Mouse (Mus musculus) stomach, embryonic 16.5 days (tissue): ENCODE data around the gene Fam213b. TPM values are rescaled to one million over a fixed set of nuclear protein-coding genes. Genes with fewer than 3 reads are reported as not detected.

Experiments used
- ATAC-seq: fragments of 200-750 bp; cut with Nextera tagmentation; 2 replicates; pipeline ENCODE4 v1.8.0; 2017; ENCODE audit warnings: moderate number of reproducible peaks, moderate TSS enrichment; ENCODE audit not compliant: insufficient read depth, low FRiP score
- H3K27ac ChIP-seq: fragments of 300-500 bp; sonication (generic); 2 replicates; pipeline ENCODE4 v1.5.1; 2014; ENCODE audit warnings: low read length
- H3K27me3 ChIP-seq: fragments of 300-500 bp; sonication (generic); 2 replicates; pipeline ENCODE4 v1.6.1; 2014; ENCODE audit warnings: low read length, control low read depth, mixed read lengths; ENCODE audit not compliant: control insufficient read depth, insufficient read depth
- H3K36me3 ChIP-seq: fragments of 300-500 bp; sonication (generic); 2 replicates; pipeline ENCODE4 v1.6.1; 2014; ENCODE audit warnings: low read length; ENCODE audit not compliant: control insufficient read depth, insufficient read depth
- H3K4me1 ChIP-seq: fragments of 300-500 bp; sonication (generic); 2 replicates; pipeline ENCODE4 v1.6.1; 2014; ENCODE audit warnings: low read length, control low read depth, mixed read lengths; ENCODE audit not compliant: control insufficient read depth, insufficient read depth
- H3K4me2 ChIP-seq: fragments of 300-500 bp; sonication (generic); 2 replicates; pipeline ENCODE4 v1.6.1; 2014; ENCODE audit warnings: low read depth, low read length, mixed read lengths
- H3K4me3 ChIP-seq: fragments of 300-500 bp; sonication (generic); replicated peaks from 2 replicates; pipeline ENCODE4 v1.5.1; 2014; ENCODE audit warnings: mild to moderate bottlenecking, low read length
- H3K9ac ChIP-seq: fragments of 300-500 bp; sonication (generic); 2 replicates; pipeline ENCODE4 v1.6.1; 2014; ENCODE audit warnings: low read length
- H3K9me3 ChIP-seq: fragments of 300-500 bp; sonication (generic); replicated peaks from 2 replicates; pipeline ENCODE4 v1.6.1; 2016; ENCODE audit warnings: low read length, control low read depth; ENCODE audit not compliant: control insufficient read depth
- WGBS: fragments of 180-500 bp; shearing (Covaris S2); extraction: QIAGEN DNeasy Blood & Tissue Kit; methylation state at CpG from one replicate; pipeline ENCODE4 v1.1.7; 2014; 5-methylcytosine and 5-hydroxymethylcytosine counted together
- polyA plus RNA-seq: library from polyadenylated mRNA; unstranded; fragments of >200 nt; fragmentation: Nextera tagmentation; extraction: Ambion mirVana; gene quantifications from 2 replicates; pipeline ENCODE4 v1.2.1, GENCODE M21; 2015

The Fam213b gene
- polyA plus RNA-seq, 1 experiment from 2014 or later = 34.1 TPM

GRCm38 (mm10) chr4:154858601-154859000 is 40.3 kb downstream of the Fam213b start:
- WGBS = 73% methylated on average over 3 of the region's 3 CpGs

GRCm38 (mm10) chr4:154857366-154858240 is 41.3 kb downstream of the Fam213b start:
- no peaks in the 10 kb centered on the region for H3K36me3 ChIP-seq
- no peak overlapping the region for H3K9ac ChIP-seq
- 0 out of 2 replicates have a peak, but pooled peaks cover 5% of the 10 kb centered on the region for H3K9me3 ChIP-seq
- no peak for ATAC-seq
- H3K4me2 ChIP-seq = no peak overlapping the region
- H3K4me3 ChIP-seq = no peak overlapping the region
- WGBS = 67% methylated on average over 10 of the region's 10 CpGs
- no peaks in the 10 kb centered on the region for H3K4me1 ChIP-seq
- no peak overlapping the region for H3K27ac ChIP-seq
- H3K27me3 ChIP-seq = peaks cover 30% of the 10 kb centered on the region

More at GRCm38 (mm10) chr4:154858601-154859000, 40.3 kb downstream of the Fam213b start:
- Histone ChIP-seq H3K36me3 (no peaks in the 10 kb centered on the region), H3K4me1 (no peaks in the 10 kb centered on the region), H3K4me2 (no peak overlapping the region), H3K9ac (no peak overlapping the region), H3K4me3 (no peak overlapping the region), H3K27ac (no peak overlapping the region), H3K9me3 (0 out of 2 replicates have a peak, but pooled peaks cover 5% of the 10 kb centered on the region), H3K27me3 (peaks cover 30% of the 10 kb centered on the region)
- ATAC-seq = no peak

- Histone ChIP-seq H3K4me2 (peak overlapping the region; percentile 90), H3K9me3 (0 out of 2 replicates have a peak, but pooled peaks cover 5% of the 10 kb centered on the region), H3K27me3 (peaks cover 30% of the 10 kb centered on the region), H3K4me3 (peak overlapping the region; percentile 51; the same call in 1 of the 2 replicates), H3K9ac (no peak overlapping the region), H3K36me3 (no peaks in the 10 kb centered on the region), H3K4me1 (no peaks in the 10 kb centered on the region), H3K27ac (no peak overlapping the region)
- 86% methylated on average over 7 of the region's 7 CpGs for WGBS
- no peak for ATAC-seq
Measured at GRCm38 (mm10) chr4:154856882-154857281, 42.1 kb downstream of the Fam213b start.

GRCm38 (mm10) chr4:154856480-154856837 is 42.5 kb downstream of the Fam213b start:
- H3K4me3 ChIP-seq = peak overlapping the region; percentile 51
- no peak for ATAC-seq
- 15% methylated on average over 9 of the region's 9 CpGs for WGBS
- peak overlapping the region; percentile 64 for H3K9ac ChIP-seq
- H3K36me3 ChIP-seq = no peaks in the 10 kb centered on the region
- H3K9me3 ChIP-seq = 0 out of 2 replicates have a peak, but pooled peaks cover 5% of the 10 kb centered on the region
- H3K4me2 ChIP-seq = peak overlapping the region; percentile 90
- no peaks in the 10 kb centered on the region for H3K4me1 ChIP-seq
- H3K27ac ChIP-seq = no peak overlapping the region
- peaks cover 30% of the 10 kb centered on the region for H3K27me3 ChIP-seq

GRCm38 (mm10) chr4:154855721-154856479 is 43.0 kb downstream of the Fam213b start:
- Histone ChIP-seq H3K9ac (peak overlapping the region; percentile 64), H3K9me3 (0 out of 2 replicates have a peak, but pooled peaks cover 5% of the 10 kb centered on the region), H3K27ac (no peak overlapping the region), H3K4me2 (peak overlapping the region; percentile 90), H3K36me3 (no peaks in the 10 kb centered on the region), H3K4me3 (peak overlapping the region; percentile 51), H3K27me3 (peaks cover 30% of the 10 kb centered on the region), H3K4me1 (no peaks in the 10 kb centered on the region)
- ATAC-seq = peak; percentile 92
- WGBS = under 1% methylated on average over 110 of the region's 110 CpGs

GRCm38 (mm10) chr4:154854676-154855345 is 44.1 kb downstream of the Fam213b start:
- H3K9ac ChIP-seq = no peak overlapping the region
- H3K27me3 ChIP-seq = peaks cover 30% of the 10 kb centered on the region
- H3K9me3 ChIP-seq = 0 out of 2 replicates have a peak, but pooled peaks cover 5% of the 10 kb centered on the region
- ATAC-seq = no peak
- H3K27ac ChIP-seq = no peak overlapping the region
- 58% methylated on average over 12 of the region's 12 CpGs for WGBS
- H3K4me2 ChIP-seq = no peak overlapping the region
- no peak overlapping the region for H3K4me3 ChIP-seq
- no peaks in the 10 kb centered on the region for H3K36me3 ChIP-seq
- no peaks in the 10 kb centered on the region for H3K4me1 ChIP-seq

GRCm38 (mm10) chr4:154853881-154854280 is 45.1 kb downstream of the Fam213b start:
- Histone ChIP-seq H3K4me2 (no peak overlapping the region), H3K27me3 (peaks cover 30% of the 10 kb centered on the region), H3K36me3 (no peaks in the 10 kb centered on the region), H3K4me1 (no peaks in the 10 kb centered on the region), H3K27ac (no peak overlapping the region), H3K9ac (no peak overlapping the region), H3K4me3 (no peak overlapping the region), H3K9me3 (0 out of 2 replicates have a peak, but pooled peaks cover 5% of the 10 kb centered on the region)
- ATAC-seq = no peak
- 64% methylated on average over 4 of the region's 4 CpGs for WGBS

GRCm38 (mm10) chr4:154852696-154853095 is 46.2 kb downstream of the Fam213b start:
- H3K4me1 ChIP-seq = no peaks in the 10 kb centered on the region
- no peak overlapping the region for H3K4me2 ChIP-seq
- no peak overlapping the region for H3K27ac ChIP-seq
- no peak for ATAC-seq
- H3K4me3 ChIP-seq = no peak overlapping the region
- no peaks in the 10 kb centered on the region for H3K36me3 ChIP-seq
- H3K27me3 ChIP-seq = peaks cover 30% of the 10 kb centered on the region
- no peak overlapping the region for H3K9ac ChIP-seq
- WGBS = 88% methylated on average over 1 of the region's 1 CpGs
- H3K9me3 ChIP-seq = 0 out of 2 replicates have a peak, but pooled peaks cover 5% of the 10 kb centered on the region
